Mouse (Mus musculus) liver, embryonic 14.5 days (tissue): ENCODE measurements around the gene Erlin1.

ENCODE experiments used
- CTCF ChIP-seq: IDR thresholded peaks from 2 replicates; pipeline ENCODE4 v1.5.1; 2016; ENCODE audit warnings: antibody characterized with exemption, low read depth, control low read depth
- EP300 ChIP-seq: IDR thresholded peaks from 2 replicates; pipeline ENCODE4 v1.6.1; 2016; ENCODE audit warnings: antibody characterized with exemption, low read depth

DNA sequence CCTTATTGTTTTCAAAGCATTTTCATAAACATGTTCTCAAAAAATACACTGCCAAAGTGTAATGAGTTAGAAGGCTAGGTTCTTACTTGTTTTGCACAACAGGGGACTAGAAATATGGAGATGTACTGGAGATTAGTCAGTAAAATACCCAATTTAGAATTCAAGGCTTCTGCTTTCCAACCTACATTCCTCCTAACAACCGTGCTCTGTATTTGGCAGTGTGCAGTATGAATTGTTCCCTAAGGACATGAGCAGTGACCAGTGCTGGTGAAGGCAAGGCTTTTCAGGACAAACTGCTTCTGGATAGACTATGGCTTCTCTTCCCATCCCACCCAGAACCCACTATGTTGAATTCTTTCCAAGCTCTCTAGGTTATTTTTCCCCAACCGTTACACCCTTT lies 11.3 kb upstream of the Erlin1 start:
- TF ChIP-seq CTCF (no peak), EP300 (no peak)
